Mouse (Mus musculus) kidney, adult 2 months (tissue): ENCODE measurements around the gene Arl8b.

Experiments used
- CTCF ChIP-seq: fragments of 200-500 bp; conservative IDR thresholded peaks from 2 replicates; pipeline ENCODE4 v1.5.1; 2011; ENCODE audit warnings: low read depth, mild to moderate bottlenecking, control low read depth, low read length, moderate library complexity, mixed read lengths; ENCODE audit not compliant: insufficient read depth, insufficient read length
- POLR2A ChIP-seq: fragments of 200-500 bp; IDR thresholded peaks from one replicate; pipeline ENCODE4 v1.6.1; 2011; ENCODE audit warnings: low read depth, low read length, control low read depth

DNA sequence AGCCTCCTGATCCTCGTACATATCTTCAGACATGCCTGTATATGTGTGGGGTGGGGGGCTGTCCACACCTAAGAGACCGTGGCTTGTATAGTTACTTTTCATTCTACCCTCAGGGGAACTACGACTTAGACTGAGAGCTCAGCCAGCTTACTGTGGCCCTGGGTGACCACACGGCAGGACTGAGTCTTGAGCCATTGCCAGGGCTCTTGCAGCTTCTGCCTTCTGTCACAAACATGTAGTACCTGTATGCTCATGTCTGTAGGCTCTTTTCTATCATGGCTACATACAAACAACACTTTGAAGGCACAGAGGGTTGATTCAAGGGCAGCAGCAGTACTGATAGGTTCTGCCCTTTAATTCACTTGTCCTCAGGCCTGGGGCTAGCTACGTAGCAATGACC, 70.1 kb downstream of the Arl8b start:
- no peak for TF ChIP-seq CTCF
- no peak for TF ChIP-seq POLR2A
